Mouse (Mus musculus): ENCODE data around the gene Top2a. TPM values are rescaled to one million over a fixed set of nuclear protein-coding genes. Genes with fewer than 3 reads are reported as not detected.

Top2a gene
- polyA plus RNA-seq, 1 experiment from 2014 or later, result 188 TPM

- peak overlapping the region; percentile 92 for H3K4me2 ChIP-seq (ENCODE audit: low read depth, low read length)
- peak overlapping the region; percentile 88 for H3K9ac ChIP-seq (ENCODE audit: low read length)
- H3K36me3 ChIP-seq (ENCODE audit: control insufficient read depth, insufficient read depth, low read length), result no peaks in the 10 kb centered on the region
- ATAC-seq (ENCODE audit: insufficient read depth, low FRiP score), result no peak
- H3K9me3 ChIP-seq (replicated peaks; ENCODE audit: control insufficient read depth, low read length), result no peaks in the 10 kb centered on the region
- peak overlapping the region; percentile 89 for H3K27ac ChIP-seq (ENCODE audit: low read length)
- 25% methylated on average over 12 of the region's 12 CpGs for WGBS
- H3K4me3 ChIP-seq (replicated peaks; ENCODE audit: low read length), result peak overlapping the region; percentile 61
- no peaks in the 10 kb centered on the region for H3K27me3 ChIP-seq (ENCODE audit: control insufficient read depth, insufficient read depth, low read length)
- peaks cover 39% of the 10 kb centered on the region for H3K4me1 ChIP-seq (ENCODE audit: control insufficient read depth, insufficient read depth, low read length)
These were observed 18.9 kb upstream of the Top2a start for GRCm38 (mm10) chr11:99042834-99043431.

DNA sequence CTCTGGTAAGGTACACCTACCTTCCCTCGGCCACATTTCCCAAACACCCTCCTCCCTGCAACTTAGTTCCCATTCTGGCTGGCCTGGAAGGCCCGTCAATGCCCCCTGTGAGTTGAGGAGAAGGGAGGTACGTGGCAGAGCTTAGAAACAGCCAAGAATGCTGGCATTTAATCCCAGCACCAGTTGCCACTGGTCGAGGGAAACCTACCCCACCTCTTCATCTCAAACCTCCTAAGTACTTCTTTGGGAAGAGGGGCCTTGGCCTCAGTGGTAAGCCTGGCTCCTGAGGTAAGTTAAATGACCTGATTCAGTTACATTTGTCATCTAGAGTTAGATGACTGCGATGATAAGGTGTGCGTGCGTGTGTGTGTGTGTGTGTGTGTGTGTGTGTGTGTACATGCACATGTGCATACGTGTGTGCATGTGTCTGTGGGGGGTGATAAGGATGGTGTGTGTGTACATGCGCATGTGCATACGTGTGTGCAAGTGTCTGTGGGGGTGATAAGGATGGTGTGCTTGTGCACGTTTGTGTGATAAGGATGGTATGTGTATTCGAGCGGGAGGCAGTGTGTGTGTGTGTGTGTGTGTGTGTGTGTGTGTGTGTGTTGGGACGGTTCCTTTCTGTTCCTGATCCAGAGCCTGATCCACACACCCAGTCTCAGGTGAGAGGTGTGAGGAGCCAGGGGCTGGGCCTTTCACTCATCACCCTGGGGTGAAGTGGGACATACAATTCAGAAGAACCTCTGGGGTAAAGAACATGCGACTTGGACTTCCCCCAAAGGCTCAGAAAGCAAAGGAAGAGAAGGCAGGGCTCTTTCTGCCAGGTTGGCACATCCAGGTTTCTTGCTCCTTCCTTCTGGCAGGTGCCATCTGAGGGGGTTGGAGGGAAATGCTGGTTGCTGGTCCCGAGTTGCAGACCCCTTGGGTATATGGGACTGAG is 18.1 kb upstream of the Top2a start:
- ATAC-seq (ENCODE audit: insufficient read depth, low FRiP score), result no peak
- H3K4me1 ChIP-seq (ENCODE audit: control insufficient read depth, insufficient read depth, low read length), result peaks cover 34% of the 10 kb centered on the region
- 24% methylated on average over 16 of the region's 16 CpGs for WGBS
- H3K4me3 ChIP-seq (replicated peaks; ENCODE audit: low read length), result peak overlapping the region; percentile 61
- H3K4me2 ChIP-seq (ENCODE audit: low read depth, low read length), result peak overlapping the region; percentile 92
- no peaks in the 10 kb centered on the region for H3K36me3 ChIP-seq (ENCODE audit: control insufficient read depth, insufficient read depth, low read length)
- H3K9ac ChIP-seq (ENCODE audit: low read length), result peak overlapping the region; percentile 88
- peak overlapping the region; percentile 89 for H3K27ac ChIP-seq (ENCODE audit: low read length)
- no peaks in the 10 kb centered on the region for H3K27me3 ChIP-seq (ENCODE audit: control insufficient read depth, insufficient read depth, low read length)
- H3K9me3 ChIP-seq (replicated peaks; ENCODE audit: control insufficient read depth, low read length), result no peaks in the 10 kb centered on the region

- Histone ChIP-seq H3K9me3 (replicated peaks; ENCODE audit: control insufficient read depth, low read length) (no peaks in the 10 kb centered on the region), H3K36me3 (ENCODE audit: control insufficient read depth, insufficient read depth, low read length) (no peaks in the 10 kb centered on the region), H3K9ac (ENCODE audit: low read length) (peak within 1 kb of the TSS; percentile 88), H3K27ac (ENCODE audit: low read length) (peak within 1 kb of the TSS; percentile 89), H3K4me1 (ENCODE audit: control insufficient read depth, insufficient read depth, low read length) (peaks cover 27% of the 10 kb centered on the region), H3K4me3 (replicated peaks; ENCODE audit: low read length) (peak within 1 kb of the TSS; percentile 61), H3K4me2 (ENCODE audit: low read depth, low read length) (peak within 1 kb of the TSS; percentile 92), H3K27me3 (ENCODE audit: control insufficient read depth, insufficient read depth, low read length) (no peaks in the 10 kb centered on the region)
- WGBS, result under 1% methylated on average over 62 of the region's 63 CpGs
- ATAC-seq (ENCODE audit: insufficient read depth, low FRiP score), result peak; percentile 85
These were observed 17.2 kb upstream of the Top2a start, which contains the start of gene Igfbp4 for GRCm38 (mm10) chr11:99041051-99041729. Gene Igfbp4 (plus strand): TSS chr11:99041244.

- peak; percentile 22; the same call in 1 of the 2 replicates for ATAC-seq (ENCODE audit: insufficient read depth, low FRiP score)
- H3K9me3 ChIP-seq (replicated peaks; ENCODE audit: control insufficient read depth, low read length), result no peaks in the 10 kb centered on the region
- H3K36me3 ChIP-seq (ENCODE audit: control insufficient read depth, insufficient read depth, low read length), result no peaks in the 10 kb centered on the region
- H3K9ac ChIP-seq (ENCODE audit: low read length), result peak overlapping the region; percentile 88
- H3K27ac ChIP-seq (ENCODE audit: low read length), result peak overlapping the region; percentile 89
- H3K4me3 ChIP-seq (replicated peaks; ENCODE audit: low read length), result peak overlapping the region; percentile 61
- H3K4me1 ChIP-seq (ENCODE audit: control insufficient read depth, insufficient read depth, low read length), result peaks cover 20% of the 10 kb centered on the region
- WGBS, result 1% methylated on average over 17 of the region's 17 CpGs
- peak overlapping the region; percentile 92 for H3K4me2 ChIP-seq (ENCODE audit: low read depth, low read length)
- no peaks in the 10 kb centered on the region for H3K27me3 ChIP-seq (ENCODE audit: control insufficient read depth, insufficient read depth, low read length)
These were observed 16.5 kb upstream of the Top2a start for GRCm38 (mm10) chr11:99040346-99040974.

- H3K36me3 ChIP-seq (ENCODE audit: control insufficient read depth, insufficient read depth, low read length), result no peaks in the 10 kb centered on the region
- H3K4me1 ChIP-seq (ENCODE audit: control insufficient read depth, insufficient read depth, low read length), result peaks cover 13% of the 10 kb centered on the region
- ATAC-seq (ENCODE audit: insufficient read depth, low FRiP score), result peak; percentile 65; the same call in 1 of the 2 replicates
- under 1% methylated on average over 15 of the region's 15 CpGs for WGBS
- H3K9ac ChIP-seq (ENCODE audit: low read length), result peak overlapping the region; percentile 88
- no peaks in the 10 kb centered on the region for H3K27me3 ChIP-seq (ENCODE audit: control insufficient read depth, insufficient read depth, low read length)
- H3K27ac ChIP-seq (ENCODE audit: low read length), result peak overlapping the region; percentile 89
- no peaks in the 10 kb centered on the region for H3K9me3 ChIP-seq (replicated peaks; ENCODE audit: control insufficient read depth, low read length)
- peak overlapping the region; percentile 61 for H3K4me3 ChIP-seq (replicated peaks; ENCODE audit: low read length)
- H3K4me2 ChIP-seq (ENCODE audit: low read depth, low read length), result peak overlapping the region; percentile 92
These were observed 15.8 kb upstream of the Top2a start for GRCm38 (mm10) chr11:99039782-99040181.

- Histone ChIP-seq H3K36me3 (ENCODE audit: control insufficient read depth, insufficient read depth, low read length) (no peaks in the 10 kb centered on the region), H3K9me3 (replicated peaks; ENCODE audit: control insufficient read depth, low read length) (no peaks in the 10 kb centered on the region), H3K27me3 (ENCODE audit: control insufficient read depth, insufficient read depth, low read length) (no peaks in the 10 kb centered on the region), H3K9ac (ENCODE audit: low read length) (no peak overlapping the region), H3K4me3 (replicated peaks; ENCODE audit: low read length) (no peak overlapping the region), H3K4me2 (ENCODE audit: low read depth, low read length) (no peak overlapping the region), H3K4me1 (ENCODE audit: control insufficient read depth, insufficient read depth, low read length) (no peaks in the 10 kb centered on the region; the same call in 1 of the 2 replicates), H3K27ac (ENCODE audit: low read length) (no peak overlapping the region)
- WGBS, result 78% methylated on average over 6 of the region's 6 CpGs
- no peak for ATAC-seq (ENCODE audit: insufficient read depth, low FRiP score)
These were observed 12.3 kb upstream of the Top2a start for GRCm38 (mm10) chr11:99036254-99036653.

DNA sequence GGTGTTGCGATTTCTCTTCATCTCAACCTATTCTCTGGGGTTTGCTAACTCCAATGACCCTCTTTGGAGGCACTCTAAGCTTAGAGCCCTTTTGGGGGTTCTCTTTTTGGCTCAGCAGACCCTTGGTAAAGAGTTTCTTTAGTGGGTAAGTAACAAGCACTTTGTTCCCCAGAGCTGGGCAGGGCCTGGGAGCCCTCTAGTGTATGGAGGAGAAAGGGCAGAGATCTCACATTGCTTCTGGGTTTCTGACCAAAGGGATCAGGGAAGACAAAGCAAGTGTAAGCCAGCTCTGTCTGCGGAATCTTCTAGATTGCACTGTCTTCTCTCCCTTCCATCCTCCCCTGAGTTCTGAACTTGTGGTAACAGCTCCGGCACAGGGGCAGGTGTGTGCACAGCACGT is 11.4 kb upstream of the Top2a start:
- H3K4me1 ChIP-seq (ENCODE audit: control insufficient read depth, insufficient read depth, low read length), result no peaks in the 10 kb centered on the region
- no peak overlapping the region for H3K9ac ChIP-seq (ENCODE audit: low read length)
- no peaks in the 10 kb centered on the region for H3K27me3 ChIP-seq (ENCODE audit: control insufficient read depth, insufficient read depth, low read length)
- H3K4me2 ChIP-seq (ENCODE audit: low read depth, low read length), result no peak overlapping the region
- H3K9me3 ChIP-seq (replicated peaks; ENCODE audit: control insufficient read depth, low read length), result no peaks in the 10 kb centered on the region
- no peaks in the 10 kb centered on the region for H3K36me3 ChIP-seq (ENCODE audit: control insufficient read depth, insufficient read depth, low read length)
- WGBS, result 64% methylated on average over 4 of the region's 4 CpGs
- no peak overlapping the region for H3K27ac ChIP-seq (ENCODE audit: low read length)
- H3K4me3 ChIP-seq (replicated peaks; ENCODE audit: low read length), result no peak overlapping the region
- ATAC-seq (ENCODE audit: insufficient read depth, low FRiP score), result no peak

DNA sequence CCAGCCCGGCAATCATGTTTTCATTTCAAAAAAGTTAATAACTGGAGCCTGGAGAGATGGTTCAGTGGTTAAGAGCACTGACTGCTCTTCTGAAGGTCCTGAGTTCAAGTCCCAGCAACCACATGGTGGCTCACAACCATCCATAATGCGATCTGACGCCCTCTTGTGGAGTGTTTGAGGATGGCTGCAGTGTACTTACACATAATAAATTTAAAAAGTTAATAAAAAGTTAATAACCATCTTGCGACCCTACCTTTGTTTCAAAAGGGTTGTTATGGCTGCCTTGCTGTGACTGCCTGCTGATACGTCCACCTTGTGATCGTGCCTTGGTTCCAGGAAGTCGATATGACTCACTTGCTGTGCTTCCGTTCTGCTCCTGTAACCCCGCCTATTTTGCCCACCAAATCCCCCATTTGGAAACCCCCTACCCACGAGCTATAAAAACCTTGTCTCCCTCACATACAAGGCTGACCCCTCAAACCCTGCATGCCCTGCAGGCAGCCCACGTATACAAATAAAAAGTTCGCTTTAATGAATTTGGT is 3.0 kb upstream of the Top2a start:
- H3K9me3 ChIP-seq (replicated peaks; ENCODE audit: control insufficient read depth, low read length), result no peaks in the 10 kb centered on the region
- no peak overlapping the region for H3K4me3 ChIP-seq (replicated peaks; ENCODE audit: low read length)
- no peak overlapping the region for H3K27ac ChIP-seq (ENCODE audit: low read length)
- H3K4me2 ChIP-seq (ENCODE audit: low read depth, low read length), result no peak overlapping the region
- 0 out of 2 replicates have a peak, but pooled peaks cover 6% of the 10 kb centered on the region for H3K4me1 ChIP-seq (ENCODE audit: control insufficient read depth, insufficient read depth, low read length)
- H3K36me3 ChIP-seq (ENCODE audit: control insufficient read depth, insufficient read depth, low read length), result no peaks in the 10 kb centered on the region
- 83% methylated on average over 12 of the region's 12 CpGs for WGBS
- H3K27me3 ChIP-seq (ENCODE audit: control insufficient read depth, insufficient read depth, low read length), result no peaks in the 10 kb centered on the region
- no peak for ATAC-seq (ENCODE audit: insufficient read depth, low FRiP score)
- H3K9ac ChIP-seq (ENCODE audit: low read length), result no peak overlapping the region
